Mouse (Mus musculus): Measurements from ENCODE around the gene Mdm4.

Mdm4 gene

GRCm38 (mm10) chr1:133063164-133063563 is 32.8 kb upstream of the Mdm4 start:
- Histone ChIP-seq H3K4me1 (replicated peaks; ENCODE audit: low read depth, low read length) (peaks cover 36% of the 10 kb centered on the region), H3K27me3 (ENCODE audit: insufficient read depth, low read length) (peaks cover 2% of the 10 kb centered on the region; the same call in 1 of the 2 replicates), H3K9me3 (ENCODE audit: low read length) (no peaks in the 10 kb centered on the region), H3K36me3 (ENCODE audit: insufficient read depth, low read length) (peaks cover 10% of the 10 kb centered on the region; the same call in 1 of the 2 replicates), H3K4me3 (replicated peaks; ENCODE audit: low read length) (no peak overlapping the region)
- TF ChIP-seq CTCF (conservative IDR thresholded peaks at IDR 0.05; ENCODE audit: low read length) (no peak), NANOG (IDR thresholded peaks at IDR 0.05; ENCODE audit: borderline replicate concordance, low read length) (no peak), POU5F1 (IDR thresholded peaks at IDR 0.05; ENCODE audit: borderline replicate concordance, low read length) (no peak)

- H3K9me3 ChIP-seq (ENCODE audit: low read length), result no peaks in the 10 kb centered on the region
- no peaks in the 10 kb centered on the region for H3K36me3 ChIP-seq (ENCODE audit: insufficient read depth, low read length)
- H3K4me3 ChIP-seq (replicated peaks; ENCODE audit: low read length), result no peak overlapping the region
- peaks cover 18% of the 10 kb centered on the region for H3K27me3 ChIP-seq (ENCODE audit: insufficient read depth, low read length)
- TF ChIP-seq NANOG (IDR thresholded peaks at IDR 0.05; ENCODE audit: borderline replicate concordance, low read length) (no peak), CTCF (conservative IDR thresholded peaks at IDR 0.05; ENCODE audit: low read length) (no peak), POU5F1 (IDR thresholded peaks at IDR 0.05; ENCODE audit: borderline replicate concordance, low read length) (no peak)
- peaks cover 18% of the 10 kb centered on the region for H3K4me1 ChIP-seq (replicated peaks; ENCODE audit: low read depth, low read length)
These were observed 30.3 kb upstream of the Mdm4 start for GRCm38 (mm10) chr1:133060681-133061080.

- Histone ChIP-seq H3K9me3 (ENCODE audit: low read length) (no peaks in the 10 kb centered on the region), H3K4me3 (replicated peaks; ENCODE audit: low read length) (no peak overlapping the region), H3K36me3 (ENCODE audit: insufficient read depth, low read length) (no peaks in the 10 kb centered on the region), H3K27me3 (ENCODE audit: insufficient read depth, low read length) (peaks cover 18% of the 10 kb centered on the region), H3K4me1 (replicated peaks; ENCODE audit: low read depth, low read length) (peaks cover 22% of the 10 kb centered on the region)
- TF ChIP-seq CTCF (conservative IDR thresholded peaks at IDR 0.05; ENCODE audit: low read length) (no peak), POU5F1 (IDR thresholded peaks at IDR 0.05; ENCODE audit: borderline replicate concordance, low read length) (no peak), NANOG (IDR thresholded peaks at IDR 0.05; ENCODE audit: borderline replicate concordance, low read length) (no peak)
These were observed 29.2 kb upstream of the Mdm4 start for GRCm38 (mm10) chr1:133059592-133059991.

- H3K4me1 ChIP-seq (replicated peaks; ENCODE audit: low read depth, low read length), result peaks cover 41% of the 10 kb centered on the region
- H3K9me3 ChIP-seq (ENCODE audit: low read length), result no peaks in the 10 kb centered on the region
- no peaks in the 10 kb centered on the region for H3K36me3 ChIP-seq (ENCODE audit: insufficient read depth, low read length)
- H3K4me3 ChIP-seq (replicated peaks; ENCODE audit: low read length), result no peak overlapping the region
- H3K27me3 ChIP-seq (ENCODE audit: insufficient read depth, low read length), result peaks cover 18% of the 10 kb centered on the region
- no peak for TF ChIP-seq POU5F1 (IDR thresholded peaks at IDR 0.05; ENCODE audit: borderline replicate concordance, low read length)
- no peak for TF ChIP-seq NANOG (IDR thresholded peaks at IDR 0.05; ENCODE audit: borderline replicate concordance, low read length)
- TF ChIP-seq CTCF (conservative IDR thresholded peaks at IDR 0.05; ENCODE audit: low read length), result no peak
These were observed 27.1 kb upstream of the Mdm4 start for GRCm38 (mm10) chr1:133057345-133058034.

GRCm38 (mm10) chr1:133054326-133054725 is 24.0 kb upstream of the Mdm4 start:
- Histone ChIP-seq H3K9me3 (ENCODE audit: low read length) (no peaks in the 10 kb centered on the region), H3K27me3 (ENCODE audit: insufficient read depth, low read length) (peaks cover 20% of the 10 kb centered on the region), H3K36me3 (ENCODE audit: insufficient read depth, low read length) (no peaks in the 10 kb centered on the region), H3K4me1 (replicated peaks; ENCODE audit: low read depth, low read length) (peaks cover 46% of the 10 kb centered on the region), H3K4me3 (replicated peaks; ENCODE audit: low read length) (no peak overlapping the region)
- TF ChIP-seq CTCF (conservative IDR thresholded peaks at IDR 0.05; ENCODE audit: low read length), result no peak
- no peak for TF ChIP-seq POU5F1 (IDR thresholded peaks at IDR 0.05; ENCODE audit: borderline replicate concordance, low read length)
- TF ChIP-seq NANOG (IDR thresholded peaks at IDR 0.05; ENCODE audit: borderline replicate concordance, low read length), result no peak

- H3K27me3 ChIP-seq (ENCODE audit: insufficient read depth, low read length), result peaks cover 25% of the 10 kb centered on the region
- H3K9me3 ChIP-seq (ENCODE audit: low read length), result no peaks in the 10 kb centered on the region
- no peak overlapping the region for H3K4me3 ChIP-seq (replicated peaks; ENCODE audit: low read length)
- H3K4me1 ChIP-seq (replicated peaks; ENCODE audit: low read depth, low read length), result peaks cover 57% of the 10 kb centered on the region
- H3K36me3 ChIP-seq (ENCODE audit: insufficient read depth, low read length), result no peaks in the 10 kb centered on the region
- no peak for TF ChIP-seq POU5F1 (IDR thresholded peaks at IDR 0.05; ENCODE audit: borderline replicate concordance, low read length)
- TF ChIP-seq CTCF (conservative IDR thresholded peaks at IDR 0.05; ENCODE audit: low read length), result no peak
- TF ChIP-seq NANOG (IDR thresholded peaks at IDR 0.05; ENCODE audit: borderline replicate concordance, low read length), result no peak
These were observed 22.7 kb upstream of the Mdm4 start for GRCm38 (mm10) chr1:133053034-133053433.

GRCm38 (mm10) chr1:133051829-133052228 is 21.5 kb upstream of the Mdm4 start:
- Histone ChIP-seq H3K9me3 (ENCODE audit: low read length) (no peaks in the 10 kb centered on the region), H3K4me3 (replicated peaks; ENCODE audit: low read length) (no peak overlapping the region), H3K27me3 (ENCODE audit: insufficient read depth, low read length) (peaks cover 28% of the 10 kb centered on the region), H3K36me3 (ENCODE audit: insufficient read depth, low read length) (no peaks in the 10 kb centered on the region), H3K4me1 (replicated peaks; ENCODE audit: low read depth, low read length) (peaks cover 69% of the 10 kb centered on the region)
- TF ChIP-seq CTCF (conservative IDR thresholded peaks at IDR 0.05; ENCODE audit: low read length) (peak; percentile 95), POU5F1 (IDR thresholded peaks at IDR 0.05; ENCODE audit: borderline replicate concordance, low read length) (no peak), NANOG (IDR thresholded peaks at IDR 0.05; ENCODE audit: borderline replicate concordance, low read length) (no peak)

- TF ChIP-seq CTCF (conservative IDR thresholded peaks at IDR 0.05; ENCODE audit: low read length) (no peak), NANOG (IDR thresholded peaks at IDR 0.05; ENCODE audit: borderline replicate concordance, low read length) (no peak), POU5F1 (IDR thresholded peaks at IDR 0.05; ENCODE audit: borderline replicate concordance, low read length) (no peak)
- Histone ChIP-seq H3K4me1 (replicated peaks; ENCODE audit: low read depth, low read length) (peaks cover 78% of the 10 kb centered on the region), H3K9me3 (ENCODE audit: low read length) (no peaks in the 10 kb centered on the region), H3K27me3 (ENCODE audit: insufficient read depth, low read length) (peaks cover 39% of the 10 kb centered on the region), H3K36me3 (ENCODE audit: insufficient read depth, low read length) (no peaks in the 10 kb centered on the region), H3K4me3 (replicated peaks; ENCODE audit: low read length) (no peak overlapping the region)
These were observed 19.7 kb upstream of the Mdm4 start for GRCm38 (mm10) chr1:133050001-133050431.

Measured in E14TG2a.4 (cell line).